Mouse (Mus musculus) brain, embryonic 14.5 days (tissue): ENCODE results near the gene Ccdc78.

Experiments
- CTCF ChIP-seq: fragments of 200-500 bp; IDR thresholded peaks from 2 replicates; pipeline ENCODE4 v1.5.1; 2012; ENCODE audit warnings: inconsistent platforms, mild to moderate bottlenecking, moderate library complexity, borderline replicate concordance; ENCODE audit not compliant: insufficient read depth, insufficient read length; ENCODE audit errors: extremely low read depth
- POLR2A ChIP-seq: fragments of 200-500 bp; IDR thresholded peaks from 2 replicates; pipeline ENCODE4 v1.6.1; 2012; ENCODE audit warnings: mild to moderate bottlenecking, inconsistent platforms, borderline replicate concordance; ENCODE audit not compliant: poor library complexity, insufficient read depth, insufficient read length, severe bottlenecking; ENCODE audit errors: extremely low read depth

DNA sequence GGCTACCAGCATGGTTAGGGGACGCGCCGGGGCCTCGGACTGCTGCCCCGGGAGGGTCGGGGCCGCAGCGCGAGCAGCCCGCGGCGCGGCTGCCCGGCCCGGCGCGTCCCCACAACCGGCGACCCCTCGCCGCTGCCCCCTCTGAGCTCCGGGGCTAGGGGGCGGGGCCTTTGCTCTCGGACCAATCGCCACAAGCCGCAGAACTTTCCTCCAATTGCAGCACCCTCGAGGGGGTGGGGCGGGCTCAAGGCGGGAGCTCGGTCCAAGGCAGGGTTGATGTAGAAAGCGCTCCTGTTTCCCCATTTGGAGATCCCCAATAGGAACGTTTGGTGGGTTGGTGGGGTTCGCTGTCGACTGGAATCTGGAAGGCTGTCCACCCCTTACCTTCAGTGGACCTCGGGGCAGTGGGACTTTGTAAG lies 10.6 kb downstream of the Ccdc78 start, which contains the start of gene Metrn:
- TF ChIP-seq POLR2A (peak; percentile 52), CTCF (no peak)
